Mouse (Mus musculus): ENCODE data around the gene Gm10840. TPM values are rescaled to one million over a fixed set of nuclear protein-coding genes. Genes with fewer than 3 reads are reported as not detected.
"Not testable (repeated sequence)": the region's sequence is repeated elsewhere in the genome, so short reads cannot be mapped to it uniquely, and the experiment has no call there.

The Gm10840 gene
- total RNA-seq, 1 experiment from 2014 or later: not detected

- no peak for DNase-seq
Measured at GRCm38 (mm10) chr11:106198277-106198676, 37.6 kb downstream of the Gm10840 start.

GRCm38 (mm10) chr11:106199997-106200396 is 39.3 kb downstream of the Gm10840 start:
- DNase-seq: not testable (repeated sequence)

DNA sequence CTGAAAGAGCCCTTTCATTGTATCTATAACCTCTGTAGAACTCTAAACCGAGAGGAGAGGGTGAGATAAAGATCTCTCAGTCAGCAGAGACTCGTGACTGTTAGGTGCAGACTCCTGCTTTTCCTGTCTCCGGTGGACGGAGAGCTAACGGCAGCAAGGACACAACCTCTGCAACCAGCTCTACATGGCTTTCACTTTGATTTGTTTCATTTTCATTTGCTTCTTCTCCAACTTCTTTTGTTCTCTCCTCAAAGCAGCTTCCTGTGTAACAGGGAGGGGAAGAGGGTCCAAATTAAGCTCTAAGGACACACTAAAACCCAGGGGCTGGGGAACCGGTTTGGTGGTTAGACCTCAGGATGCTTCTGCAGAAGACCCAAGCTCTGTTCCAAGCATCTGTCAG is 40.1 kb downstream of the Gm10840 start:
- no peak for DNase-seq

DNA sequence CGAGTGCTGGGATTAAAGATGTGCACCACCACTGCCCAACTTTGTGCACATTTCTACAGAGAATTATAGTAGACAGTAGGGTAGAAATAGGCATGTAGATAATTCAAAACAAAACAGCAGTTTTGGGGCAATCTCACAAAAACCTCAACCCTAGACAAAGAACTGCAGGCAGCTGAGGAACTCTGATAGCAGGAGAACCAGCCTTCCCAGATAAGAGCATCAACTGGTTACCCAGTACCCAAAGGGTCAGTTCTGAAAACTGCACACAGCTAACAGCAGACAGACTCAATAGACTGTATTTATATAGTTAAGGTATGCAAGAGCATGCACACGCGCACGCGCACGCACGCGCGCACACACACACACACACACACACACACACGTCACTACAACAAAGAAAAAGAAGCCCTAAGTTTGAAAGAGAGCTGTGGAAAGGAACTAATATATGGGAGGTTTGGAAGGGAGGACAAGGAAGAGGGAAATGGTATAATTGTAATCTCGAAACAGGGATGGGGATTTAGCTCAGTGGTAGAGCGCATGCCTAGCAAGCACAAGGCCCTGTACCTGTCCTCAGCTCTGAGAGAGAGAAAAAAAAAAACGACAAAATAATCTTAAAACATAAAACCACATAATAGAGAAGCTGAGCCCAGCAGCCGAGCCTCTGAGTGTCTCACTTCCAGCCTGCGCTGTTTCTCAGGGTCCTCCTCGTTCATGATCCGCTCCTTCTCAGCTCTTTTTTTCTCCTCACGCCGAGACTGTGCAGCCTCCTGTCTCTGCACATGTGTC is 40.9 kb downstream of the Gm10840 start:
- no peak for DNase-seq

GRCm38 (mm10) chr11:106202123-106202465 is 41.4 kb downstream of the Gm10840 start, which contains the start of gene Strada:
Gene Strada (minus strand): TSS chr11:106202168.
- no peak for DNase-seq

Other genes starting within 250 kb of the Gm10840 start
- gene Cyb561, start 207.5 kb upstream of the Gm10840 start, total RNA-seq (2021): 124 and 195 TPM in 2 replicates
- 7.3 and 8.2 TPM in 2 replicates for gene Ace, start 192.9 kb upstream of the Gm10840 start, total RNA-seq (2021)
- not detected in 2 replicates for gene Ace3, start 166.2 kb upstream of the Gm10840 start, total RNA-seq (2021)
- 0.21 TPM in 1 of 2 replicates, not detected in the other for gene Kcnh6, start 152.7 kb upstream of the Gm10840 start, total RNA-seq (2021)
- gene Dcaf7, start 124.0 kb upstream of the Gm10840 start, total RNA-seq (2021): 43.7 and 58.4 TPM in 2 replicates
- 28.5 and 36.0 TPM in 2 replicates for gene Taco1, start 94.8 kb upstream of the Gm10840 start, total RNA-seq (2021)
- gene Map3k3, start 76.2 kb upstream of the Gm10840 start, total RNA-seq (2021): 35.2 and 50.6 TPM in 2 replicates
- gene Limd2, start within 50 bp of the Gm10840 start, total RNA-seq (2021): 10.6 and 16.4 TPM in 2 replicates
- 9.8 and 19.1 TPM in 2 replicates for gene Strada, start 41.3 kb downstream of the Gm10840 start, total RNA-seq (2021)
- gene Ccdc47, start 55.5 kb downstream of the Gm10840 start, total RNA-seq (2021): 122 and 172 TPM in 2 replicates
- 57.1 and 64.5 TPM in 2 replicates for gene Ddx42, start 56.1 kb downstream of the Gm10840 start, total RNA-seq (2021)
- gene Ftsj3, start 95.2 kb downstream of the Gm10840 start, total RNA-seq (2021): 52.5 and 72.1 TPM in 2 replicates
- 150 and 151 TPM in 2 replicates for gene Psmc5, start 95.3 kb downstream of the Gm10840 start, total RNA-seq (2021)
- 89.6 and 114 TPM in 2 replicates for gene Smarcd2, start 112.1 kb downstream of the Gm10840 start, total RNA-seq (2021)
- gene Tcam1, start 115.8 kb downstream of the Gm10840 start, total RNA-seq (2021): 0.36 TPM in 1 of 2 replicates, not detected in the other
- not detected in 2 replicates for gene Gh, start 141.0 kb downstream of the Gm10840 start, total RNA-seq (2021)
- 1.0 and 1.4 TPM in 2 replicates for gene Cd79b, start 153.9 kb downstream of the Gm10840 start, total RNA-seq (2021)
- gene Scn4a, start 192.4 kb downstream of the Gm10840 start, total RNA-seq (2021): 0.03 TPM in 1 of 2 replicates, not detected in the other
- gene Prr29, start 204.6 kb downstream of the Gm10840 start, total RNA-seq (2021): not detected in 2 replicates
- gene Icam2, start 227.2 kb downstream of the Gm10840 start, total RNA-seq (2021): 16.4 and 17.6 TPM in 2 replicates